Mouse (Mus musculus): Measurements from ENCODE around the gene Dera.

The Dera gene

GRCm38 (mm10) chr6:137806806-137807205 is 52.5 kb downstream of the Dera start:
- no peak for DNase-seq (ENCODE audit: low read depth)

GRCm38 (mm10) chr6:137807296-137807695 is 53.0 kb downstream of the Dera start:
- DNase-seq (ENCODE audit: low read depth), result no peak

- DNase-seq (ENCODE audit: low read depth), result no peak
Measured at GRCm38 (mm10) chr6:137808706-137809105, 54.4 kb downstream of the Dera start.

GRCm38 (mm10) chr6:137810136-137810535 is 55.8 kb downstream of the Dera start:
- no peak for DNase-seq (ENCODE audit: low read depth)

- DNase-seq (ENCODE audit: low read depth), result no peak
Measured at GRCm38 (mm10) chr6:137814006-137814405, 59.7 kb downstream of the Dera start.

- no peak for DNase-seq (ENCODE audit: low read depth)
Measured at GRCm38 (mm10) chr6:137816508-137816907, 62.2 kb downstream of the Dera start.

GRCm38 (mm10) chr6:137822550-137822949 is 68.2 kb downstream of the Dera start:
- no peak for DNase-seq (ENCODE audit: low read depth)

- DNase-seq (ENCODE audit: low read depth), result no peak
Measured at GRCm38 (mm10) chr6:137824046-137825021, 70.0 kb downstream of the Dera start.

GRCm38 (mm10) chr6:137825022-137825613 is 70.8 kb downstream of the Dera start:
- no peak for DNase-seq (ENCODE audit: low read depth)

GRCm38 (mm10) chr6:137829056-137829776 is 74.9 kb downstream of the Dera start:
- no peak for DNase-seq (ENCODE audit: low read depth)

- DNase-seq (ENCODE audit: low read depth), result no peak
Measured at GRCm38 (mm10) chr6:137836799-137837198, 82.5 kb downstream of the Dera start.

GRCm38 (mm10) chr6:137843337-137843736 is 89.0 kb downstream of the Dera start:
- DNase-seq (ENCODE audit: low read depth), result peak; percentile 33

GRCm38 (mm10) chr6:137857198-137858194 is 103.2 kb downstream of the Dera start:
- no peak for DNase-seq (ENCODE audit: low read depth)

GRCm38 (mm10) chr6:137869903-137870580 is 115.7 kb downstream of the Dera start:
- DNase-seq (ENCODE audit: low read depth), result no peak

- no peak for DNase-seq (ENCODE audit: low read depth)
Measured at GRCm38 (mm10) chr6:137870667-137871066, 116.3 kb downstream of the Dera start.

- peak; percentile 50 for DNase-seq (ENCODE audit: low read depth)
Measured at GRCm38 (mm10) chr6:137872055-137872735, 117.8 kb downstream of the Dera start.

- DNase-seq (ENCODE audit: low read depth), result no peak
Measured at GRCm38 (mm10) chr6:137874471-137875244, 120.3 kb downstream of the Dera start.

- DNase-seq (ENCODE audit: low read depth), result no peak
Measured at GRCm38 (mm10) chr6:137885644-137886043, 131.3 kb downstream of the Dera start.

Data from NIH3T3 (cell line).